Mouse (Mus musculus) brain, embryonic 14.5 days (tissue): ENCODE measurements around the gene Rnaset2a.
"Not testable (repeated sequence)": the region's sequence is repeated elsewhere in the genome, so short reads cannot be mapped to it uniquely, and the experiment has no call there.

ENCODE experiments used
- CTCF ChIP-seq: fragments of 200-500 bp; IDR thresholded peaks from 2 replicates; pipeline ENCODE4 v1.5.1; 2012; ENCODE audit warnings: inconsistent platforms, mild to moderate bottlenecking, moderate library complexity, borderline replicate concordance; ENCODE audit not compliant: insufficient read depth, insufficient read length; ENCODE audit errors: extremely low read depth
- POLR2A ChIP-seq: fragments of 200-500 bp; IDR thresholded peaks from 2 replicates; pipeline ENCODE4 v1.6.1; 2012; ENCODE audit warnings: mild to moderate bottlenecking, inconsistent platforms, borderline replicate concordance; ENCODE audit not compliant: poor library complexity, insufficient read depth, insufficient read length, severe bottlenecking; ENCODE audit errors: extremely low read depth

DNA sequence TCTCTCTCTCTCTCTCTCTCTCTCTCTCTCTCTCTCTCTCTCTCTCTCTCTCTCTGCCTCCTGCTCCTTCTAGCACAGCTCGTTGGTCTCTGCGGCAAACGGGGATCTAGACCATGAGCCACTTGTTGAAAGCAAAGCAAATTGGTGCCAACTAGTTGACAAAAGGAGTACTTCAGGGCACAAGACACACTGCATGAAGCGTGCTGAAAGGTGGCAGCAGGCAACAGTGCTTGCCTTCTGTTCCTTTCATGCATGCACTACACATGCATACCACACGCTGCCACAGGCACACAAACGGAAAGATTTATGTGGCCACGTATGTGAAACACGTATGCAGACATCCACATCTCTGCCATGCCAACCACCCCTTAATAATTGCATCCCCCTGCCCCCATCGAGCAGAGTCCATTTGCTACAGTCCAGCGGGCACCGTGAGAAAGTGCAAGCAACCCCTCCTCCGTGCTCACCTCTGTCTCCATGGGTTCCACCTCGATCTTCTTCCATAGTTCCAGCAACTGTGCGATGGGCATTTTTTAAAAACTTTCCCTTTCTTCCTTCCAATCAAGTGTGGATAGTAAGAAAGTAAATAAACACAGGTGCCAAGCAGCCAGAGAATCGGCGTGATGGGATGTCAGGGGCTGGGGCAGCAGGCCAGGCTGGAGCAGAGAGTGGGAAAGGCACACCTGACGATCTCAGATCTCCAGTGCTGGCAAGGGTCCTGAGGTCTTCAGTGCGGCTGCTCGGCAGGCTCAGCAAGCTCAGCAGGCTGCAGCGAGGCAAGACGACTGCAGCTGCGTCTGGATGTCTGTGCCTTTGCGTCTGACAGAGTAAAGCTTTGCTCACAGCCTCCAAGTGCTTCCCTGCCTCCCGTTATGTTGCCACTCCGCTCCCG lies 47.2 kb downstream of the Rnaset2a start:
- not testable (repeated sequence) for TF ChIP-seq POLR2A, CTCF
